Comparison of ENCODE assay signal across 8 mouse cellular contexts in the genomic region with DNA sequence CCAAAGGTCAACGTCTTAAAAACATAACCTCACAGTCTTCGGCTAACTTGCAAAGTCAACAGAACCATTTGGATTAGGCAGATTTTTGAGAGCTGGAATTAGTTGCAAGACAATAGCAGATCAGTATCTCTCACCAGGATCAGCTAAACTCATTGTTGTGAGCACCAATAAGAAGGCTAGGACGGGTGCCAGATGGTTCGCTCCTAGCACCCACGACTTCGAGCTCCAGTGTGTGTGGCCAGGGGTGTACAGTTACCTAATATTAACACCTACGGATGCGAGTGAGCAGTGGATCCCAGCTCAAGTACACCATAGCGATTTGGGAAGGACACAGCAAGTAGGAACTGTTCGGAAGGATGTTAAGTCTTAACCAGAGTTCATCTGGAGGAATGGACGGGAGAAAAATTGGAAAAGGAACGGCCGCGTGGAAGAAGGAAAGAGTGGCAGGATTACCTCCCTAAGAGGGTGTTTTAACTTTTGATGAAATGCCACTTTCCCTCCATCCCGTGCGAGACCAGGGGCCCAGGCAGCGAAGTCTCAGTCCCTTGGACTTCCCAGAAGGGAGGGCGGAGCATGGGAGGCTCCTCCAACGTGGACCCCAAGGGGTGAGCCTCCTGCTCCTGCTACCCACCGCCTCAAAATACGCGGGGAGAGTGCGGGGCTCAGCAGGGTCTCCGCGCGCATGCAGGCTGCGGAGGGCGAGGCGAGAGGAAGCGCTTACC. TPM values are rescaled to one million over a fixed set of nuclear protein-coding genes. Genes with fewer than 3 reads are reported as not detected.
DNase-seq lines count a peak whose midpoint lies in the region; ATAC-seq lines count a peak whose summit lies in the region.

No protein-coding gene starts in this region.

- no peak for ATAC-seq in erythroblast, adult 5-6 weeks (replicated peaks; ENCODE audit: low FRiP score, poor library complexity, severe bottlenecking)
- peak; percentile 63 for ATAC-seq in forebrain, embryonic 11.5 days (replicated peaks; ENCODE audit: low FRiP score)
- ATAC-seq in intestine, embryonic 14.5 days (replicated peaks; ENCODE audit: low FRiP score, low TSS enrichment, low read depth), result peak; percentile 80
- peak; percentile 38 for ATAC-seq in liver, embryonic 16.5 days (ENCODE audit: low read depth)

- peak overlapping the region; percentile 69 for H3K9ac ChIP-seq in forebrain, embryonic 11.5 days (ENCODE audit: low read length)
- H3K9ac ChIP-seq in intestine, embryonic 14.5 days (ENCODE audit: low read length), result peak overlapping the region; percentile 64
- peak overlapping the region; percentile 49 for H3K9ac ChIP-seq in liver, embryonic 16.5 days (ENCODE audit: low read depth, low read length)

- peak overlapping the region; percentile 92 for H3K4me2 ChIP-seq in forebrain, embryonic 11.5 days (ENCODE audit: low read depth, low read length, severe bottlenecking)
- H3K4me2 ChIP-seq in intestine, embryonic 14.5 days (ENCODE audit: low read length), result peak overlapping the region; percentile 91
- H3K4me2 ChIP-seq in liver, embryonic 16.5 days (ENCODE audit: low read depth, low read length), result peak overlapping the region; percentile 60

- H3K4me3 ChIP-seq in erythroblast, embryonic 14.5 days (replicated peaks), result peak overlapping the region; percentile 58
- H3K4me3 ChIP-seq in forebrain, embryonic 11.5 days (ENCODE audit: low read depth, low read length), result peak overlapping the region; percentile 67
- H3K4me3 ChIP-seq in intestine, embryonic 14.5 days (ENCODE audit: low read depth, low read length), result peak overlapping the region; percentile 77
- H3K4me3 ChIP-seq in liver, embryonic 16.5 days (ENCODE audit: low read depth, low read length), result peak overlapping the region; percentile 60

- peak; percentile 74 for DNase-seq in ZHBTc4 (ENCODE audit: low read depth, low spot score)
- DNase-seq in forebrain, embryonic 11.5 days (ENCODE audit: low spot score), result no peak
- DNase-seq in intestine, embryonic 14.5 days (ENCODE audit: low spot score), result no peak
- DNase-seq in skeletal muscle tissue, adult 2 months (ENCODE audit: low read depth, low spot score), result peak; percentile 23
- no peak for DNase-seq in left cerebral cortex, adult 11 months (ENCODE audit: low spot score)

- 5% methylated on average over 27 of the region's 30 CpGs for WGBS in forebrain, embryonic 11.5 days
- WGBS in intestine, embryonic 14.5 days, result 4% methylated on average over 30 of the region's 30 CpGs
- WGBS in liver, embryonic 16.5 days (ENCODE audit: insufficient replicate concordance), result 5% methylated on average over 30 of the region's 30 CpGs

- H3K4me1 ChIP-seq in erythroblast, embryonic 14.5 days (ENCODE audit: control insufficient read depth), result peaks cover 8% of the 10 kb centered on the region
- H3K4me1 ChIP-seq in forebrain, embryonic 11.5 days (replicated peaks; ENCODE audit: control insufficient read depth, insufficient read depth, low read length), result 0 out of 2 replicates have a peak, but pooled peaks cover 7% of the 10 kb centered on the region
- H3K4me1 ChIP-seq in intestine, embryonic 14.5 days (replicated peaks; ENCODE audit: control insufficient read depth, insufficient read depth, low read length), result peaks cover 12% of the 10 kb centered on the region
- H3K4me1 ChIP-seq in liver, embryonic 16.5 days (ENCODE audit: control insufficient read depth, low read depth, low read length), result no peaks in the 10 kb centered on the region; the same call in 1 of the 2 replicates

- no peaks in the 10 kb centered on the region; the same call in 1 of the 2 replicates for H3K36me3 ChIP-seq in erythroblast, embryonic 14.5 days (ENCODE audit: control insufficient read depth)
- H3K36me3 ChIP-seq in forebrain, embryonic 11.5 days (ENCODE audit: control insufficient read depth, insufficient read depth, low read length), result no peaks in the 10 kb centered on the region
- H3K36me3 ChIP-seq in intestine, embryonic 14.5 days (ENCODE audit: control insufficient read depth, insufficient read depth, low read length), result no peaks in the 10 kb centered on the region
- H3K36me3 ChIP-seq in liver, embryonic 16.5 days (ENCODE audit: control insufficient read depth, insufficient read depth), result no peaks in the 10 kb centered on the region

- H3K9me3 ChIP-seq in erythroblast, embryonic 14.5 days (ENCODE audit: control insufficient read depth, low read length), result no peaks in the 10 kb centered on the region
- H3K9me3 ChIP-seq in forebrain, embryonic 11.5 days (ENCODE audit: control insufficient read depth, low read length), result no peaks in the 10 kb centered on the region
- H3K9me3 ChIP-seq in intestine, embryonic 14.5 days (ENCODE audit: control insufficient read depth, low read length), result no peaks in the 10 kb centered on the region
- no peaks in the 10 kb centered on the region for H3K9me3 ChIP-seq in liver, embryonic 16.5 days (replicated peaks; ENCODE audit: control insufficient read depth, low read length)

- no peak overlapping the region for H3K27ac ChIP-seq in forebrain, embryonic 11.5 days (ENCODE audit: low read depth, low read length)
- H3K27ac ChIP-seq in intestine, embryonic 14.5 days (ENCODE audit: low read depth), result peak overlapping the region; percentile 51; the same call in 1 of the 2 replicates
- 0 out of 2 replicates have a peak overlapping the region, but pooled peaks have one; percentile 41 for H3K27ac ChIP-seq in liver, embryonic 16.5 days (ENCODE audit: low read length)

- peaks cover 17% of the 10 kb centered on the region for H3K27me3 ChIP-seq in erythroblast, embryonic 14.5 days (ENCODE audit: control insufficient read depth)
- H3K27me3 ChIP-seq in forebrain, embryonic 11.5 days (ENCODE audit: control insufficient read depth, insufficient read depth, low read length), result no peaks in the 10 kb centered on the region
- H3K27me3 ChIP-seq in intestine, embryonic 14.5 days (replicated peaks; ENCODE audit: control insufficient read depth, insufficient read depth, low read length), result no peaks in the 10 kb centered on the region
- peaks cover 6% of the 10 kb centered on the region; the same call in 1 of the 2 replicates for H3K27me3 ChIP-seq in liver, embryonic 16.5 days (ENCODE audit: control insufficient read depth, insufficient read depth, low read depth, low read length)

RNA-seq across cellular contexts. Expression of a gene that starts 0.5 kb away (rescaled TPM):
- 0.01 TPM in 1 of 2 replicates, not detected in the other for polyA plus RNA-seq in erythroblast, embryonic 14.5 days (2012)
- total RNA-seq in erythroblast, adult 5-6 weeks (2015; ENCODE audit: low replicate concordance), result 1.9 and 2.9 TPM in 2 replicates
- 2.8 and 4.7 TPM in 2 replicates for total RNA-seq in erythroblast, adult 5-6 weeks (2017; ENCODE audit: low replicate concordance)
- 40.3 and 40.5 TPM in 2 replicates for polyA plus RNA-seq in forebrain, embryonic 11.5 days (2014; fragmentation: Nextera tagmentation; extraction: Ambion mirVana)
- polyA plus RNA-seq in intestine, embryonic 14.5 days (2014; fragmentation: Nextera tagmentation; extraction: Ambion mirVana), result 80.3 and 87.9 TPM in 2 replicates
- 12.2 and 14.2 TPM in 2 replicates for polyA plus RNA-seq in liver, embryonic 16.5 days (2015; fragmentation: Nextera tagmentation; extraction: Ambion mirVana)

Comparison
In these comparisons a context has a peak if more than half of its experiments do, and no peak if none do; other contexts are left out.
1. DNase-seq: peak in ZHBTc4 (single experiment) and skeletal muscle tissue, adult 2 months (single experiment); none in forebrain, embryonic 11.5 days (single experiment), intestine, embryonic 14.5 days (single experiment) and left cerebral cortex, adult 11 months (single experiment).
2. RNA of a gene that starts 0.5 kb away (polyA plus RNA-seq): 80.3 to 87.9 TPM in intestine, embryonic 14.5 days, 40.3 to 40.5 TPM in forebrain, embryonic 11.5 days and 12.2 to 14.2 TPM in liver, embryonic 16.5 days; 0.01 TPM in erythroblast, embryonic 14.5 days; every median in the first group is over 10 times any median in the second.
3. Peak in every context shown above with its lines, with median percentiles within 50 percentile points of each other: H3K4me3 ChIP-seq, H3K4me2 ChIP-seq and H3K9ac ChIP-seq.